ENCODE assay signal across 24 mouse cellular contexts in genomic region chr11:109822280-109822679, GRCm38 (mm10). TPM values are rescaled to one million over a fixed set of nuclear protein-coding genes. Genes with fewer than 3 reads are reported as not detected.
DNase-seq lines count a peak whose midpoint lies in the region; ATAC-seq lines count a peak whose summit lies in the region.
"Had no signal": no experiment of that assay in that cellular context is flagged by ENCODE, and none has a peak within 500 bp of the region (broad histone marks: within the 10 kb centered on the region; RNA-seq: fewer than 3 reads in every experiment).

No protein-coding gene starts in this region.

- H3K9ac ChIP-seq in lung, embryonic 15.5 days = no peak overlapping the region
- H3K9ac ChIP-seq in liver, embryonic 11.5 days (ENCODE audit: low read depth, low read length) = no peak overlapping the region
- H3K9ac ChIP-seq in stomach, embryonic 16.5 days (ENCODE audit: low read length) = no peak overlapping the region
- H3K9ac ChIP-seq: forebrain, postnatal 0 days; heart, embryonic 13.5 days; hindbrain, embryonic 13.5 days; limb, embryonic 12.5 days had no signal

- H3K4me1 ChIP-seq in lung, embryonic 15.5 days = peaks cover 3% of the 10 kb centered on the region; the same call in 1 of the 2 replicates
- no peaks in the 10 kb centered on the region for H3K4me1 ChIP-seq in liver, embryonic 11.5 days (replicated peaks; ENCODE audit: control insufficient read depth, insufficient read depth, low read length)
- no peaks in the 10 kb centered on the region for H3K4me1 ChIP-seq in stomach, embryonic 16.5 days (ENCODE audit: control insufficient read depth, insufficient read depth, low read length)
- H3K4me1 ChIP-seq: forebrain, embryonic 10.5 days; heart, embryonic 13.5 days; hindbrain, embryonic 13.5 days; limb, embryonic 12.5 days; midbrain, embryonic 10.5 days had no signal

- H3K27me3 ChIP-seq in lung, embryonic 15.5 days = no peaks in the 10 kb centered on the region
- no peaks in the 10 kb centered on the region for H3K27me3 ChIP-seq in liver, embryonic 11.5 days (replicated peaks; ENCODE audit: control insufficient read depth, insufficient read depth, low read length)
- no peaks in the 10 kb centered on the region for H3K27me3 ChIP-seq in stomach, embryonic 16.5 days (ENCODE audit: control insufficient read depth, insufficient read depth, low read length)
- H3K27me3 ChIP-seq: heart, embryonic 13.5 days; hindbrain, embryonic 13.5 days; limb, embryonic 12.5 days had no signal

- ATAC-seq in lung, embryonic 15.5 days (ENCODE audit: borderline replicate concordance, extremely low read depth, low FRiP score, low TSS enrichment) = no peak
- ATAC-seq in common myeloid progenitor, adult 5-6 weeks (replicated peaks; ENCODE audit: low read depth, poor library complexity, severe bottlenecking) = 0 out of 2 replicates have a peak, but pooled peaks have one; percentile 42
- ATAC-seq in liver, embryonic 11.5 days (replicated peaks; ENCODE audit: low FRiP score) = peak; percentile 54
- peak; percentile 17; the same call in 1 of the 2 replicates for ATAC-seq in stomach, embryonic 16.5 days (ENCODE audit: insufficient read depth, low FRiP score)
- ATAC-seq: forebrain, postnatal 0 days; intestine, postnatal 0 days; Patski had no signal

- 0 out of 2 replicates have a peak overlapping the region, but pooled peaks have one; percentile 12 for H3K27ac ChIP-seq in lung, embryonic 15.5 days
- H3K27ac ChIP-seq in liver, embryonic 11.5 days (ENCODE audit: low read depth, low read length) = no peak overlapping the region; the same call in 1 of the 2 replicates
- H3K27ac ChIP-seq in stomach, embryonic 16.5 days (ENCODE audit: low read length) = no peak overlapping the region
- H3K27ac ChIP-seq: forebrain, embryonic 10.5 days; heart, embryonic 13.5 days; hindbrain, embryonic 13.5 days; limb, embryonic 12.5 days; midbrain, embryonic 10.5 days had no signal

- WGBS in lung, embryonic 15.5 days = 37% methylated on average over 6 of the region's 6 CpGs
- 39% methylated on average over 6 of the region's 6 CpGs for WGBS in liver, embryonic 11.5 days
- 46% methylated on average over 6 of the region's 6 CpGs for WGBS in stomach, embryonic 16.5 days

- no peaks in the 10 kb centered on the region for H3K36me3 ChIP-seq in lung, embryonic 15.5 days
- no peaks in the 10 kb centered on the region for H3K36me3 ChIP-seq in liver, embryonic 11.5 days (ENCODE audit: control insufficient read depth, insufficient read depth, low read length)
- H3K36me3 ChIP-seq in stomach, embryonic 16.5 days (ENCODE audit: control insufficient read depth, insufficient read depth, low read length) = no peaks in the 10 kb centered on the region
- H3K36me3 ChIP-seq: forebrain, embryonic 10.5 days; heart, embryonic 13.5 days; hindbrain, embryonic 13.5 days; limb, embryonic 12.5 days; midbrain, embryonic 10.5 days had no signal

- H3K9me3 ChIP-seq in lung, embryonic 15.5 days = no peaks in the 10 kb centered on the region
- no peaks in the 10 kb centered on the region for H3K9me3 ChIP-seq in liver, embryonic 11.5 days (ENCODE audit: control insufficient read depth, low read length)
- no peaks in the 10 kb centered on the region for H3K9me3 ChIP-seq in stomach, embryonic 16.5 days (replicated peaks; ENCODE audit: control insufficient read depth, low read length)
- H3K9me3 ChIP-seq: forebrain, embryonic 10.5 days; heart, embryonic 13.5 days; midbrain, embryonic 10.5 days had no signal

- H3K4me3 ChIP-seq in lung, embryonic 15.5 days = no peak overlapping the region
- H3K4me3 ChIP-seq in liver, embryonic 11.5 days (ENCODE audit: low read depth, low read length) = no peak overlapping the region
- no peak overlapping the region for H3K4me3 ChIP-seq in stomach, embryonic 16.5 days (replicated peaks; ENCODE audit: low read length)
- H3K4me3 ChIP-seq: forebrain, embryonic 10.5 days; heart, embryonic 13.5 days; hindbrain, embryonic 13.5 days; limb, embryonic 12.5 days; midbrain, embryonic 10.5 days had no signal

- no peak for DNase-seq in lung, postnatal 10 days
- DNase-seq in liver, embryonic 11.5 days (ENCODE audit: low spot score) = no peak
- no peak for DNase-seq in Muller cell, postnatal 12 days (ENCODE audit: inconsistent ontology term)
- no peak for DNase-seq in right cerebral cortex, postnatal 25 days
- DNase-seq: cerebellum, adult 11 months; cerebellum, postnatal 14 days; forebrain, postnatal 0 days; lung, postnatal 36 days had no signal

- H3K4me2 ChIP-seq in lung, embryonic 15.5 days = no peak overlapping the region
- H3K4me2 ChIP-seq in liver, embryonic 11.5 days = no peak overlapping the region
- no peak overlapping the region for H3K4me2 ChIP-seq in stomach, embryonic 16.5 days (ENCODE audit: low read depth, low read length)
- H3K4me2 ChIP-seq: heart, embryonic 13.5 days; hindbrain, embryonic 13.5 days; limb, embryonic 12.5 days had no signal

RNA-seq across cellular contexts. Expression of gene 1700012B07Rik, which starts 5.6 kb away (rescaled TPM):
- polyA plus RNA-seq in lung, embryonic 15.5 days (2015; fragmentation: Nextera tagmentation; extraction: Ambion mirVana) = not detected in 2 replicates
- not detected in 2 replicates for total RNA-seq in common myeloid progenitor, adult 5-6 weeks (2017)
- polyA plus RNA-seq in liver, embryonic 11.5 days (2014; fragmentation: Nextera tagmentation; extraction: Ambion mirVana) = not detected in 2 replicates
- not detected in 2 replicates for polyA plus RNA-seq in stomach, embryonic 16.5 days (2015; fragmentation: Nextera tagmentation; extraction: Ambion mirVana)
- total RNA-seq: forebrain, postnatal 0 days; gastrocnemius, adult 18-20 months; heart, postnatal 25 days; layer of hippocampus, postnatal 14 days; midbrain, postnatal 0 days; neutrophil, adult 5-6 weeks had no signal
- polyA plus RNA-seq: forebrain, embryonic 10.5 days; forebrain, postnatal 0 days; heart, embryonic 13.5 days; hindbrain, embryonic 13.5 days; intestine, postnatal 0 days; kidney, embryonic 16.5 days; limb, embryonic 12.5 days; midbrain, embryonic 10.5 days; midbrain, postnatal 0 days; Patski had no signal
